Mouse (Mus musculus) forebrain, embryonic 16.5 days (tissue): ENCODE measurements around the gene Nubpl. TPM values are rescaled to one million over a fixed set of nuclear protein-coding genes. Genes with fewer than 3 reads are reported as not detected.
"Not testable (repeated sequence)": the region's sequence is repeated elsewhere in the genome, so short reads cannot be mapped to it uniquely, and the experiment has no call there.

Experiments used
- ATAC-seq: fragments of 200-750 bp; cut with Nextera tagmentation; 2 replicates; pipeline ENCODE4 v1.8.0; 2017; ENCODE audit warnings: mild to moderate bottlenecking, moderate library complexity
- H3K27ac ChIP-seq: fragments of 300-500 bp; sonication (generic); 2 replicates; pipeline ENCODE4 v1.5.1; 2014; ENCODE audit warnings: low read length, control low read depth
- H3K27me3 ChIP-seq: fragments of 300-500 bp; sonication (generic); replicated peaks from 2 replicates; pipeline ENCODE4 v1.6.1; 2014; ENCODE audit warnings: low read length; ENCODE audit not compliant: control insufficient read depth, insufficient read depth
- H3K36me3 ChIP-seq: fragments of 300-500 bp; sonication (generic); 2 replicates; pipeline ENCODE4 v1.6.1; 2014; ENCODE audit not compliant: control insufficient read depth, insufficient read depth
- H3K4me1 ChIP-seq: fragments of 300-500 bp; sonication (generic); replicated peaks from 2 replicates; pipeline ENCODE4 v1.6.1; 2014; ENCODE audit warnings: low read length; ENCODE audit not compliant: control insufficient read depth, insufficient read depth
- H3K4me2 ChIP-seq: fragments of 300-500 bp; sonication (generic); 2 replicates; pipeline ENCODE4 v1.6.1; 2014; ENCODE audit warnings: mild to moderate bottlenecking, low read length, control low read depth
- H3K4me3 ChIP-seq: fragments of 300-500 bp; sonication (generic); replicated peaks from 2 replicates; pipeline ENCODE4 v1.5.1; 2014; ENCODE audit warnings: mild to moderate bottlenecking, low read length, control low read depth
- H3K9ac ChIP-seq: fragments of 300-500 bp; sonication (generic); replicated peaks from 2 replicates; pipeline ENCODE4 v1.6.1; 2014; ENCODE audit warnings: low read depth, low read length, control low read depth
- H3K9me3 ChIP-seq: fragments of 300-500 bp; sonication (generic); 2 replicates; pipeline ENCODE4 v1.6.1; 2016; ENCODE audit warnings: low read length; ENCODE audit not compliant: control insufficient read depth
- WGBS: fragments of 180-500 bp; shearing (Covaris S2); extraction: QIAGEN DNeasy Blood & Tissue Kit; methylation state at CpG from one replicate; pipeline ENCODE4 v1.1.7; 2014; 5-methylcytosine and 5-hydroxymethylcytosine counted together
- polyA plus RNA-seq: library from polyadenylated mRNA; unstranded; fragments of >200 nt; fragmentation: Nextera tagmentation; extraction: Ambion mirVana; gene quantifications from 2 replicates; pipeline ENCODE4 v1.2.1, GENCODE M21; 2015

The Nubpl gene
- polyA plus RNA-seq, 1 experiment from 2014 or later: 9.6 TPM

- Histone ChIP-seq H3K27me3 (no peaks in the 10 kb centered on the region), H3K4me1 (no peaks in the 10 kb centered on the region), H3K9ac (no peak overlapping the region), H3K27ac (no peak overlapping the region), H3K4me3 (no peak overlapping the region), H3K36me3 (no peaks in the 10 kb centered on the region), H3K4me2 (no peak overlapping the region), H3K9me3 (no peaks in the 10 kb centered on the region)
- no peak for ATAC-seq
- 84% methylated on average over 2 of the region's 2 CpGs for WGBS
Observed at GRCm38 (mm10) chr12:52214837-52215236, 117.3 kb downstream of the Nubpl start.

DNA sequence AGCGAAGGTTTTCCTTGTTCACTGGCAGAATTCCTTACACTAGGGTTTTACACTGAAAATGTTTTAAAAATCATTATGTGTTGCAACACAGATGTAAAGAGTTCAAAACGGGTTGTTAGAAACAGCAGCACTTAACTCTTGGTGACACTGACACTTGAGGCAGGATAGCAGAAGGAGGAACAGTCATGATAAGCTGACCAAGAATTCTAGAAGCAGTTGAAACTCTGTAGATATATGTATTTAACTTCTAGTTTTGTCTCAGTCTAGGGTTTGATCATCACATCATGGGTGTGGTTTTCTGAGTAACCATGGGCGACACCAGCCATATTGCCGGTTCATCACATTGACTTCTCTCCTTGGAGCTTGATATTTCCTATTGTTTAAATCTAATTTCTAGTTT lies 127.4 kb downstream of the Nubpl start:
- 92% methylated on average over 4 of the region's 4 CpGs for WGBS
- no peak overlapping the region for H3K4me2 ChIP-seq
- no peaks in the 10 kb centered on the region for H3K36me3 ChIP-seq

GRCm38 (mm10) chr12:52228746-52229145 lies 131.2 kb downstream of the Nubpl start:
- Histone ChIP-seq H3K9me3 (no peaks in the 10 kb centered on the region), H3K27ac (no peak overlapping the region), H3K9ac (no peak overlapping the region), H3K4me3 (no peak overlapping the region), H3K27me3 (no peaks in the 10 kb centered on the region), H3K4me1 (no peaks in the 10 kb centered on the region), H3K4me2 (no peak overlapping the region), H3K36me3 (no peaks in the 10 kb centered on the region)
- 93% methylated on average over 3 of the region's 3 CpGs for WGBS
- ATAC-seq: no peak

More for the DNA sequence above, 127.4 kb downstream of the Nubpl start:
- Histone ChIP-seq H3K4me1 (no peaks in the 10 kb centered on the region), H3K27me3 (no peaks in the 10 kb centered on the region), H3K27ac (no peak overlapping the region), H3K9ac (no peak overlapping the region), H3K4me3 (no peak overlapping the region), H3K9me3 (no peaks in the 10 kb centered on the region)
- no peak for ATAC-seq

- WGBS: 76% methylated on average over 1 of the region's 3 CpGs
- H3K27me3 ChIP-seq, H3K36me3 ChIP-seq, H3K4me3 ChIP-seq, H3K27ac ChIP-seq, H3K9me3 ChIP-seq, H3K9ac ChIP-seq, H3K4me1 ChIP-seq, ATAC-seq, H3K4me2 ChIP-seq: not testable (repeated sequence)
Observed at GRCm38 (mm10) chr12:52231929-52232328, 134.4 kb downstream of the Nubpl start.

DNA sequence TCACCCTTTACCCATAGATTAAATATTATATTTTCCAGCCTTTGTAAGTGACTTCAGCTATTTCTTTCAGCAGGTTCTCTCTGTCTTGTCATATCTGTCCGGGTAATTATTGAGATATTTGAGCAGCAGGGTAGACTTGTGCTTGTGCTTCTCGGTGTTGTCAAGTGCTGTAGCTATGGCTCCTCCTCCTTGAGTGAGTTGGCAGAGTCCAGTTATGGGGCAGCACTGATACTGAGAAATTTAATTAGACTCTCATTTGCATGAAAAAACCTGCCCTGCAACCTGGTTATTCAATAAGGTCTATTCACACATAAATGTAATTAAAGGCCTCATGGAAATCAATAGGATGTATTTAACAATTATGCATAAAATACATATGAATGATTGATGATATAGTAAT lies 145.2 kb downstream of the Nubpl start:
- H3K27ac ChIP-seq: no peak overlapping the region
- WGBS: 19% methylated on average over 2 of the region's 2 CpGs
- H3K4me3 ChIP-seq: no peak overlapping the region
- H3K9ac ChIP-seq: no peak overlapping the region
- H3K4me2 ChIP-seq: no peak overlapping the region
- H3K4me1 ChIP-seq: no peaks in the 10 kb centered on the region
- ATAC-seq: peak; percentile 57; the same call in 1 of the 2 replicates
- H3K9me3 ChIP-seq: no peaks in the 10 kb centered on the region
- H3K36me3 ChIP-seq: no peaks in the 10 kb centered on the region
- no peaks in the 10 kb centered on the region for H3K27me3 ChIP-seq

GRCm38 (mm10) chr12:52247438-52247837 lies 149.9 kb downstream of the Nubpl start:
- Histone ChIP-seq H3K4me1 (no peaks in the 10 kb centered on the region), H3K27ac (no peak overlapping the region), H3K4me3 (no peak overlapping the region), H3K9me3 (no peaks in the 10 kb centered on the region), H3K9ac (no peak overlapping the region), H3K27me3 (no peaks in the 10 kb centered on the region), H3K36me3 (no peaks in the 10 kb centered on the region), H3K4me2 (no peak overlapping the region)
- 92% methylated on average over 9 of the region's 9 CpGs for WGBS
- ATAC-seq: no peak

- H3K27ac ChIP-seq: no peak overlapping the region
- no peaks in the 10 kb centered on the region for H3K4me1 ChIP-seq
- no peaks in the 10 kb centered on the region for H3K27me3 ChIP-seq
- ATAC-seq: no peak
- WGBS: 85% methylated on average over 2 of the region's 2 CpGs
- H3K4me2 ChIP-seq: no peak overlapping the region
- no peak overlapping the region for H3K4me3 ChIP-seq
- H3K36me3 ChIP-seq: no peaks in the 10 kb centered on the region
- no peaks in the 10 kb centered on the region for H3K9me3 ChIP-seq
- H3K9ac ChIP-seq: no peak overlapping the region
Observed at GRCm38 (mm10) chr12:52248531-52248930, 151.0 kb downstream of the Nubpl start.

GRCm38 (mm10) chr12:52254089-52254488 lies 156.6 kb downstream of the Nubpl start:
- WGBS: 94% methylated on average over 5 of the region's 5 CpGs
- no peak overlapping the region for H3K4me2 ChIP-seq
- H3K4me1 ChIP-seq: no peaks in the 10 kb centered on the region
- H3K36me3 ChIP-seq: no peaks in the 10 kb centered on the region
- H3K9me3 ChIP-seq: no peaks in the 10 kb centered on the region
- no peaks in the 10 kb centered on the region for H3K27me3 ChIP-seq
- H3K27ac ChIP-seq: no peak overlapping the region
- ATAC-seq: no peak
- H3K4me3 ChIP-seq: no peak overlapping the region
- H3K9ac ChIP-seq: no peak overlapping the region

DNA sequence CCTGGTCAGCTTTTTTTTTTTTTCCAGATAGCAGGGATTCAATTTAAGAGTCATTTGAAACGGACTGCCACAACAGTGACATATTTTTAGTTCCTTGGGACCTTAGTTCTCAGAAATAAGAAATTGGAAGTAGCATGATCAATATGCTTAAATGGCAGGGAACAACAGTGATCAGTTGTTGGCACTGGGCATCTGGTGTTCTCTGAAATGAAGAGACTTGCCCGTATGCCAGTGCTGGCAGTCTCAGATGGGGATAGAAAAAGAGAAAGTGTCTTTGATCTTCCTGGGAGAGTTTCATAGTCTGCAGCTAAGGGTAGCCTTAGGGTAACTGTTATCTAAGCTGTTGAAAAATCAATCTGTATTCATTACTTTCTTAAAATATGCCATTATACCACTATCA lies 170.6 kb downstream of the Nubpl start:
- Histone ChIP-seq H3K27me3 (no peaks in the 10 kb centered on the region), H3K4me3 (no peak overlapping the region), H3K9ac (no peak overlapping the region), H3K9me3 (no peaks in the 10 kb centered on the region), H3K4me1 (no peaks in the 10 kb centered on the region), H3K36me3 (no peaks in the 10 kb centered on the region), H3K4me2 (no peak overlapping the region), H3K27ac (no peak overlapping the region)
- no peak for ATAC-seq
- 67% methylated on average over 2 of the region's 2 CpGs for whole genome bisulfite sequencing

- Histone ChIP-seq H3K4me3 (no peak overlapping the region), H3K9me3 (no peaks in the 10 kb centered on the region), H3K4me2 (no peak overlapping the region), H3K9ac (no peak overlapping the region), H3K27me3 (no peaks in the 10 kb centered on the region), H3K4me1 (no peaks in the 10 kb centered on the region), H3K36me3 (no peaks in the 10 kb centered on the region), H3K27ac (no peak overlapping the region)
- ATAC-seq: no peak
- 91% methylated on average over 1 of the region's 1 CpGs for WGBS
Observed at GRCm38 (mm10) chr12:52272828-52273227, 175.3 kb downstream of the Nubpl start.
